Mouse (Mus musculus) heart, adult 2 months (tissue): ENCODE results near the gene Rnft2.

Experiments used
- CTCF ChIP-seq: fragments of 200-600 bp; IDR thresholded peaks from 2 replicates; pipeline ENCODE4 v1.8.1; 2022; ENCODE audit warnings: antibody characterized with exemption, mild to moderate bottlenecking, moderate library complexity
- POLR2A ChIP-seq: fragments of 200-500 bp; IDR thresholded peaks from 2 replicates; pipeline ENCODE4 v1.6.1; 2011; ENCODE audit warnings: mild to moderate bottlenecking, low read depth, low read length, control low read depth; ENCODE audit not compliant: insufficient read depth

DNA sequence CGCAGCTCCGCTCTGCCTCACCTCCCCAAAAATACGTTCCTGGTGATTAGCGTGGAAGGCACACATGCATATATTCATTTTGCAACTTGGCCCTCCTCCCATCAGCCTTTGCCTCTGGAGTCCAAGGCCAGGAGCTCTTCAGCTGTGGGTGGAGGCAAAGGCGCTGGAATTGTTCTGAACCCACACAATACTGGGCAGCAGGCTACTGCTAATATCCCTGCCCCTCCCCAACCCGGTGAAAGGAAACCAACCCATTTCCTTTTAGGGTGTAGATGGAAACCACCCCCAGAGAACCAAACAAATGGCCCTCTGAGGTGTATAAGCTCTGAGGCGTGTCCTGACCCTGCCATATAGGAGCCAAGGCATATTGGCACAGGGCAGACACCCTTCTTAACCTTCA is 28.5 kb upstream of the Rnft2 start:
- TF ChIP-seq POLR2A, result peak; percentile 49; the same call in 1 of the 2 replicates
- TF ChIP-seq CTCF, result no peak
